Mouse (Mus musculus): Measurements from ENCODE around the gene Ero1lb. TPM values are rescaled to one million over a fixed set of nuclear protein-coding genes. Genes with fewer than 3 reads are reported as not detected.
"Not testable (repeated sequence)": the region's sequence is repeated elsewhere in the genome, so short reads cannot be mapped to it uniquely, and the experiment has no call there.

Ero1lb gene
- total RNA-seq, 1 experiment from 2014 or later, result 8.8 TPM

DNA sequence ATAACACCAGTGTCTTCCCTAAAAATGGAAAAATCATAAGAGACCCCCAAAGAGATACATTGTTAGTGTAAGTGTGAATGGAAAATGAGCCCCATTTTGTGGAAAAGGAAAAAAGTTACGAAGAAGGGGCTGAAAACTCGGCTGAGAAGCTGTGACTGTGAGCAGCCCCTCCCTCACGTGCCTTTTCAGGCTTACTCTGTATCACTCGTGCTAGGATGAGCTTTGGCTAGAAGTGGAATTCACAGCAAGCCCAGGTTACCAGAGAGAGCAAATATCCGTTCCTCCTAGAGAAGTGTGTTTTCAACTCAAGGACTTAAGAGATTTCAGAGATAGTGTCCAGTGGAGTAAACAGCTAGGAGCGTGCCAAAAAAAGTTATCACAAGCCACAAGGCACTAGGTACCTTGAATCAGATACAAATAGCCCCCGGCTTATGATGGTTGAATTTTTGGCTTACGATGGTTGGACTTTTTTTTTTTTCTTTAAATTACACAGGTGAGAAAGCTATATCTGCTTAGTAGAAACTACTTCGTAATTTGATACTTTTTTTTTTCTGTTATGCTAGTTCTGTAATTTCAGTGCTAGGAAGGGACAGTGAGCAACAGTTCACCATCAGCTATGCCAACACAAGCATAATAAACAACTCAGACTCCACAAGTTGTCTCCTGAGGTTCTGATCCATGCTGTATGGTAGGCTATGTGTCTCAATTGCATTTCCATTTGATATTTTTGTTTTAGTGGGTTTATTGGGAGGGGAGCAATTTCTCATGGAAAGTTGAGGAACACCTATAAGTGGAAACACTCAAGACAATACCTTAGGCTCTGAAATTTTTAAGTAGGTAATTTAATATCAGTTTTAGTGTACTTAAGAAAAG lies 3.2 kb downstream of the Ero1lb start:
- no peak for ATAC-seq (replicated peaks; ENCODE audit: low read depth, poor library complexity, severe bottlenecking)

DNA sequence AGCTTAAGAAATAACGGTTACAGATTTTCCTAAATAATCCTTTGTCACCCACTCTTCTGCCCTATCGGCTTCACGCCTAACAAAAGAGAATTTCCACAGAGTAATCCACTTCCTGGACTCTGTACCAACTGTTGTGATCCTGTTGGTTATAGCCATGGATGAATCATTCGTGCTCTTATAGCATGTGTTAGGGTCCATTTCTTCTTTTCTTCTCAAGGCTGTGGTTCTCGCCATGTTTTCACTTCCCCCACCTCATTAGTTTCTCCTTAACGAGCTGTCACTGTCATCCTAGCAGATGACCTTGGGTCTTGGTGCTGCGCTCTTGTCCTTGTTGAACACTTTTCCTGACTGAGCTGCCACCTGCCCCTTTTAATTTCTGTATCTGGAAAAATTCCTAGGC lies 4.1 kb downstream of the Ero1lb start:
- ATAC-seq (replicated peaks; ENCODE audit: low read depth, poor library complexity, severe bottlenecking), result peak; percentile 34

DNA sequence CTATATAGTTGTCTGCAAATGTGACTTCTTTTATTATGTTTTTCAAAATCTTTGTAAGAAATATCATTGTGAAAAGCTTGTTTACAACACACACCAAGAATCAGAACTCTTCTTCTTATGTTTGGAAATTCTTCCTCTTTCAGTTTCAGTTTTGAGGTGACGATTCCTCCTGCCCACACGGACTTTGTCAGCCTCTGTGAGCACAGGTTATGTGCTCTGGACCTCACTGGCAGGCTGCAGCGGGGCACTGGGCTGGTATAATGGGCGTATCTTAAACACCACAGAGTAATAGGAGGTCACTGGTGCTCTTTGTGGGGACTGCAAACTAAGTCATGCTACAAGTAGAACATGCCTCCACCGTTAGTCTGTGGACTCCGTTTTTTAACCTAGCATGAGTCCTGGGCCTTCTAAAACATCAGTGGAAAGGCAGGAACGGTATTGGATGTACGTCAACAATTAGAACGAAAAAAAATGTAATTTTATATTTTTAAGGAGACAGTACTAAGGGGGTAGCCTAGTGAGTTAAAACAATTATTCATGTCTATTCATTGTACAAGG lies 9.4 kb downstream of the Ero1lb start:
- ATAC-seq (replicated peaks; ENCODE audit: low read depth, poor library complexity, severe bottlenecking), result peak; percentile 94

DNA sequence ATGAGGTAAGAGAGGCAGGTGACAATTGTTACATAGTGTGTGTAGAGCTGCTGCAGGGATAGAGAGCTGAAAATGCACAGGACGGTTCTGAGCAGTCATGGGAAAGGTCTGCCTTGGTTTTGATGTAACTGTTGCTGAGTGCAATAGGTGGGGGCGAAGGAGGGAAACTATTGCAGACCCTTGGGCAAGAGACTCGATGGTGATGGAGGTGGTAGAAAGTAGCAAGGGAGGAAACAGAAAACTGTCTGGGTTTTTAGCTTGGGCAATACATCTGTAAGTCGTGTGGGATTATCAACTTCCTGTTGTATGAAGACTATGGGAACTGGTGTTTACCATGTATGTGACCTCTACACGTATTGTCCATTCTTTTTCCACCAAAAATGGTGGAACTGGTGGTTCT lies 12.5 kb downstream of the Ero1lb start:
- ATAC-seq (replicated peaks; ENCODE audit: low read depth, poor library complexity, severe bottlenecking), result 0 out of 2 replicates have a peak, but pooled peaks have one; percentile 7

DNA sequence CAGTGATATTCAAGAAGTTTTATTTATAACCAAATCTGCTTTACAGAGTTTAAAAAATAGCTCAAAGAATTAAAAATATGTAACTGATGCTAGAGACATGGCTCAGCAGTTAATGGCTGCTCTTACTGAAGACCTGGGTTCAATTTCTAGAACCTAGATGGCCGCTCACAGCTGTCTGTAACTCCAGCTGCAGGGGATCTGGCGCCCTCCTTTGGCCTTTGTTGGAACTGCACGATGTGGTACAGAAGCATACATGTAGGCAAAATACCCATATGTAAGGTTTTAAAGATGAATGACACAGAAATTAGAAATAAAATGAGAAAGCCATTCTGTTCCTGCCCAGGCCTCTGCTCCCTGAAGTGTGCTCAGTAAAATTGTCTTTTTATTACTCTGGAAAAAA lies 23.3 kb downstream of the Ero1lb start:
- peak; percentile 94 for ATAC-seq (replicated peaks; ENCODE audit: low read depth, poor library complexity, severe bottlenecking)

DNA sequence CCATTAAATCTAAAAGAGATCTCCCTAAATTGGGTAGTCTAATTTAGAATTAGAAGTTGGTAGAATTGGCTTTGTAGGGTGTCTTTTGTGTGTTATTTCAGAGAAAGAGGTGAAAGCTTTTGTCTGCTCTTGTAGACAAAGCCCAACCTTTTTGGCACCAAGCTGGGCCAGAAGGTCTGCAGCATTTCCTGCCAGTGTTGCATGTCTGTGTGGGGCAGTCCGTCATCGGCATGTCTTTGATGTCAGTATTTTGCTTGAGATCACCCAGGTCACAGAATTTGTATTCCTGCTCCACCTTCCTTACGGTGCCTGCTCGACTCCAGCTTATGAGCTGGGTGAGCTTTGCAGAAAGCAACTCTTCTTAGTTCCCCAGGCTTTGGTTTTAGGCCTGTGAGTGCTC lies 31.4 kb downstream of the Ero1lb start:
- not testable (repeated sequence) for ATAC-seq (replicated peaks; ENCODE audit: low read depth, poor library complexity, severe bottlenecking)

DNA sequence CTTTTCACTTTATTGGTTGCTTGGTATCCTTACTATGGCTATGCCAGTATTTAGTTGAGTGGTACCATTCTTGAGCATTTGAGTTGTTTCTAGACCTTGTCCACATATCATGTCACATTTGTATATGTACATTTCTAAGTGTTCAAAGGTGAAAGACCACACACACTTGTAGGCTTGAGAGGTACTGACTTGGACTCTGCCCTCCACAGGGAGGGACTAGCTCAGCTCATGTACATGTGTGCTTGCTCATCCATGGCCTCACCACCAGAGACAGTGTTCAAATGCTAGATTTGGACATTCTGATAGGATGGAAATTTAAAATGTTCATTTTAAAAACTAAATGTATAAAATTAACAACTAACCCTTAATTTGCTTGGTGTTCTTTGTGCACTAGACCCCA lies 44.5 kb downstream of the Ero1lb start:
- not testable (repeated sequence) for ATAC-seq (replicated peaks; ENCODE audit: low read depth, poor library complexity, severe bottlenecking)

DNA sequence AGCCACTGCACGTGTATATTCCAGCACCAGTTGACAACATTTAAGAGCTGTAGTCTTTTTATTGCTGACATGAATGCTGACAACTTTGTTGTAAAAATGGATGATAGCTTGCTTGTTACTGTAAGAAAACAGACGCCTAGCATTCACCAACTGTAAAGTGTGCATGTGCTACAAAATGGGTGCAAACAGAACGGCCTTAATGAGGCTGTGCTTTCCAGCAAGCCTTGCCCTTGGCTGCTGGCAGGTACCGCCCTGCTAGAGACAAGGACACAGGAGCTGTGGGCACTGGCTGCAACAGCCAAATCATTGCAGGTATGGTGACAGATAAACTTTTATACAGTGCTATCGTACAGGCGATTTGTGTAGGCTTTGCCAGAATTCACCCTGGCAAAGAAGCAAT lies 48.4 kb downstream of the Ero1lb start:
- ATAC-seq (replicated peaks; ENCODE audit: low read depth, poor library complexity, severe bottlenecking), result not testable (repeated sequence)

DNA sequence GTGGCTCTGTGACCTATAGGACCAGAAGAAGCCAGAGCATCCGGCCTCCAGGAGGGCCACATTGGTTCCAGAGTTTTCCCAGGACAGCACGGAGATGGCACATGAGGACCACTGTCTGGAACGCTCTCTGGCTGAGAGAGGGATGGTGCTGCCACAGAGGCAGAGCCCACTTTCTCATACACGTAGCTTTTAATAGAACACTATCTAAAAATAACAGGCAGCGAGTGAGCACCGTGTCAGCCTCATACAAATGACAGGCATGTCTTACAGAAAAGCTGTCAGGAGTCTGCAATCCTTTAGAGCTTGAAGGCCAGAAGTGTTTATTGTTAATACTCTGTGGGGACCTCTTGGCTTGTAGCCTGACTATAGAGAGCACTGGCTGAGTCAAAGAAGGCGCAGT lies 48.9 kb downstream of the Ero1lb start:
- ATAC-seq (replicated peaks; ENCODE audit: low read depth, poor library complexity, severe bottlenecking), result not testable (repeated sequence)

DNA sequence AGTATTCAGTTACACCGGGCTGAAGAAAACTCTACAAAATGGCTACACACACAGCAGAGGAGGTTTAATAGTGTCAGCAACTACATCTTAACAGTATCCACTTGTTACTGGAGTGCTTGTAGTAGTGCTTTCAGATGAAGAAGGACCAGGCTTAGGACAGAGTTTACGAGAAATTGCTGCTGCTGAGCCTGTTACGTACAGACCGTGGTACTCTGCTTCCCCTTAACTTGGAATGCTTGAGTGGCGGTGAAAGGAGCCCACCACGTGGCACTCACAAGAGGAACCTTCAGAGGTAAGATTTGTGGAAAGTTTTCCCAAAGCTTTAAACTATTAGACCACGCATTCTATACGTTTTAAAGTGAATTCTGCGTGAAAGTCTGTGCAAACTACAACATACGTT lies 49.3 kb downstream of the Ero1lb start:
- ATAC-seq (replicated peaks; ENCODE audit: low read depth, poor library complexity, severe bottlenecking), result not testable (repeated sequence)

DNA sequence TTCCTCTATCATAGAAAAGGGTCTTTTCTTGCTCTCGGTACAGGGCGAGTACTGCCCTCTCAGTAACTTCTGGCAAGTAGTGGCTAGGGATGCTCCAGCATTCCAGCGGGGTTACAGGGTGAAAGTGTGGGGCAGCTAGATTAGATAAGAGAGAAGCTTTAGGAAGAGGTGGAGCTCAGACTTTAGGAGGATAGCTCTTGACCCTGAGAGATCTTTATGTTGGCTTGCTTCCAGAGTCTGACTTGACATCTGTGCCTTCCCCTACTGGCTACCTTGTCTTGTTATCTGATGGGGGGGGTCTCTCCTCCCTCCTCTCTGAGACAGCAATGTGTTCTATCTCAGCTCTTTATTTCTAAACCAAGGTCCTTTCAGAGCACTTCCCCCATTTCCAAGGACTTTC lies 50.8 kb downstream of the Ero1lb start:
- ATAC-seq (replicated peaks; ENCODE audit: low read depth, poor library complexity, severe bottlenecking), result peak; percentile 63

DNA sequence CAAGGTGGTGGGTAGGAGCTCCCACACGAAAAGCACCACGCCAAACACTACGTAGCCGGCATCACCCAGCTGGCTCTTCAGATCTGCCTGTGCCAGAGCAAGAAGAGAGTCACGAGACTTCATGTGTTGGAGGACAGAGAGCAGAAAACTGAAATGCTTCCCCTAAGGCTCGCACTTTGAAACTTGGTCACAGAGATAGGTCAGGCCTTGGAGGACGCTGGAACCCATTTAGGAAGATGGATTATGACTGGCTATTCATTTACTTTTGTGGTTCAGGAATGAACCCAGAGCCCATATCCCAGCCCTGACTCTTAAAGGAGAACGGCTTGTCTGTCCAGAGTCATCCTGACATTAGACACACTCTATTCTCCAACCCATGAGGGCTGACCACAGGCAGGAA lies 54.1 kb downstream of the Ero1lb start:
- ATAC-seq (replicated peaks; ENCODE audit: low read depth, poor library complexity, severe bottlenecking), result not testable (repeated sequence)

DNA sequence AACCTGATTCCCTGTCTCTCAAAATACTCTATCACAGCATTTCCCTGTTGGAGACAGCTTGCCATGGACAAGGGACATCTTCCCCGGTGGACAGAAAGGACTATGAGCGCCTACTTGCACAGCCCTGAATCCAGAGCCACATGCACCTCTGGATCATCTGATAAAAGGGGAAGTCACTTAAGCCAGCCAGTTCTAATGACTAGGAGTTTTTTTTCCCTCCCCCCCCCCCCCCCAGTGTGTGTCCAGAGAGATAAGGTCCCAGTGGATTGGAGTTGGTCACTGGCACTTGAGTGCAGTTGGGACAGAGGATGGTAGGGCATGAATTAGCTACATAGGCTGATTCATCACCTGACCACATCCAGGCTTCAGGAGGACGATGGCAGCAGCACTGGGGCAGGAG lies 60.4 kb downstream of the Ero1lb start:
- peak; percentile 43 for ATAC-seq (replicated peaks; ENCODE audit: low read depth, poor library complexity, severe bottlenecking)

DNA sequence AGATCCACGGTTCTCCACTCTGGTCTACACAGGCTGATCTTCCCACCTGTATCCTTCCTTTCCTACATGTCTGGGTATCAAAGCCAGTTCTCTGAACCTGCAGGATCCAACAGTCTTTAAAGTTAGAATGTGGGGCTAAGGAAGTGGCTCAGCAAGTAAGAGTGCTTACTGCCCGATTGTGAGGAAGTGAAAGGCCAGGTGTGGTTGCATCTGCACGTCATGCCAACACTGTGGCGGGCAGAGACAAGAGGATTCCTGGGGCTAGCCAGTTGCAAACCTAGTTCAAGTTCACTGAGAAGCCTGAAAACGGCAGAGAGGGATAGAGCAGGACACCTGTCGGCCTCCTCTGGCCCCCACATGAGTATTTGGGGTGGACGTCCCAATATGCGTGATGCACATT lies 62.1 kb downstream of the Ero1lb start:
- ATAC-seq (replicated peaks; ENCODE audit: low read depth, poor library complexity, severe bottlenecking), result peak; percentile 50

DNA sequence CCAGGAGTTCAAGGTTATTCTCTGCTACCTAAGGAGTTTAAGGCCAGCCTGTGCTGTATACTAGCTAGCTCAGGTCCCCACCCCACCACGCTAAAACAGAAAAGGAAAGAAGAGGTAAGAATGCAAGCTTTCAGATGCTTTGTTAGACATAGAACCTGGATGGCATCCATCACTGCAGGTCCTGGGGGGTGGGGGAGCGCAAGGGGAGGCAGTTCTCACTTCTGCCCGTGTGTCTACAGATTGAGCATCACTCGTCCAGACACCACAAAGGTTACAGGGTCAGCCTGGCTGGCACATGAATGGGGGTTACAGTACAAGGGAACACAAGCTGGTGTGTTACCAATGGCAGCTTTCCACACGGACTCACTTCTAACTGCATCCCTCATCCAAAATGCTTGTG lies 62.5 kb downstream of the Ero1lb start:
- ATAC-seq (replicated peaks; ENCODE audit: low read depth, poor library complexity, severe bottlenecking), result not testable (repeated sequence)

DNA sequence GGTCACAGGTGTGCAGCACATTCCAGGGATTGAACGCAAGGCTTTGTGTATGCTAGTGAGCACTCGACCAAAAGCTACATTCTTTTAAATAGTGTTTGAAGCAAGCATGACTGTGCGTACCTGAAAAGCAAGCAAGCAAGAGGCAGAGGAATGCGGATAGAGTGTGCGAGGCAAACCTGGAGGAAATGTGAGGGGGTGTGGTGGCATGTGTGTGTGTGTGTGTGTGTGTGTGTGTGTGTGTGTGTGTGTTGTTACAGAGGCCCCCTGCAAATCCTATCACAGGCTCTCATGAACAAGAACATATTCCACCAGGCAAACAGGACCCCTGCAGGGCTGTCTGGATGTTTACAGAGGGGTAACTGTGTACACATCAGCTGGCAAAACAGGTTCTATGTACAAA lies 64.6 kb downstream of the Ero1lb start:
- ATAC-seq (replicated peaks; ENCODE audit: low read depth, poor library complexity, severe bottlenecking), result not testable (repeated sequence)

DNA sequence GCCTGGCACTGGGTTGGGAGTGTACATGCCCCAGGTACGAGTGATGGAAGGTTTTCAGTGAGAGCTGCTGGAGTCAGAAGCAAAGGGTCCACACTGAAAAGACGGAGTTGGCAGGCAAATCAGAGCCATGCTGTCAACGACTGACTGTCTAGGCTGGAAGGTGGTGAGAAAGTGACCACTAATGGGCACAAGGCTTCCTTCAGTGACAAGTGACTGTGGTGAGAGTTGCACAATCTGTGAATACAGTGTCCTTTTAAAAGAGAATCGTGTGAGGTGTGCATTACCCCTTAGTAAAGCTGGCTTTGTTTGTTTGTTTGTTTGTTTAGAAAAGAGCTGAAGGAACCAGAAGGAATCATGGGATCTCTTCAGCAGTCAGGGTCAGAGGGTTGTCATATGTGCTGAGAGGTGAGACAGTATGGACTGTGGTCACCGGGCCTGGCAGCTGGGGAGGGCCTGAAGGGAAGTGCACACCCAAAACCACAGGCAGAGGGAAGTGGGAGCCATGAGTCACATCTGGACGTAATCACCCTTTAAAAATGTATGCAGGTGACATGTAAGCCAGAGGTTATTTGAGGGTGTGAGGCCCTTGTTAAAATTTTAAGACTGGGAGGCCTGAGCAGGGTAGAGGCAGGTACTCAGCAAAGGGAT lies 69.4 kb downstream of the Ero1lb start:
- peak; percentile 97 for ATAC-seq (replicated peaks; ENCODE audit: low read depth, poor library complexity, severe bottlenecking)

DNA sequence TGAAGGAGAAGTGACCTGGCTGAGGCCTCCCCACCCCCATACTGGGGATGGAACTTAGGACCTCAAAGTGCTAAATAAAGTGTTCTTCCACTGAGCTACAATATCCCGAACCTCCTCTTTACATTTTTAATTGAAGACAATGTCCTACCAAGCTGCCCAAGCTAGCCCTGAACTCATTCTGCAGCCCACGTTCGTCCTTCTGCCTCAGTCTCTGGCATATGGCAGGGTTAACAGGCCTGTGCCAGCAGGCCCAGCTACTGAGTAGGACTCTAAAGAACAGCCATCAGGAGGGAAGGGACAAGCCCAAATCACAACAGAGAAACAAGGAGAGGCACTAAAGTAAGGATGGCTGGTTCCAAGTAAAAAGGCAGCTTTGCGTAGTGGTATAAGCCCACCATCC lies 77.1 kb downstream of the Ero1lb start:
- ATAC-seq (replicated peaks; ENCODE audit: low read depth, poor library complexity, severe bottlenecking), result not testable (repeated sequence)

DNA sequence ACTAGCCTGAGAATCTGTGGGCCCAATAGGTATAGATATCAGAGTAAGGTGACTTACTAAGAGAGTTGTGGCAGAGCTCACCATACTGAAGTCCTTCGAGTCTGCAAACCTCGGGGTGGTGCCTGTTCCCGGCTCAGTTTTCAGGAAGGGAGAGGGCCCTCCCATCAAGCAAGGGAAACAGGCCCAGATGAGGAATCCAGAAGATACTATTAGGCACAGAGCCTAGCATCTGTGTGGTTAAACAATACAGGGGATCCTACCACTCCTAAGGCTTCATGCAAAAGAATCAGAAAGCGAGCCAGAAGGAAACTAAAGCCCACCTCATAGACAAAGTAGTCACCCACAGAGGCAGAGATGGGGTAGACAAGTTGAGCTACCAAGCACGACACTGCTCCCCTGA lies 81.0 kb downstream of the Ero1lb start:
- not testable (repeated sequence) for ATAC-seq (replicated peaks; ENCODE audit: low read depth, poor library complexity, severe bottlenecking)

DNA sequence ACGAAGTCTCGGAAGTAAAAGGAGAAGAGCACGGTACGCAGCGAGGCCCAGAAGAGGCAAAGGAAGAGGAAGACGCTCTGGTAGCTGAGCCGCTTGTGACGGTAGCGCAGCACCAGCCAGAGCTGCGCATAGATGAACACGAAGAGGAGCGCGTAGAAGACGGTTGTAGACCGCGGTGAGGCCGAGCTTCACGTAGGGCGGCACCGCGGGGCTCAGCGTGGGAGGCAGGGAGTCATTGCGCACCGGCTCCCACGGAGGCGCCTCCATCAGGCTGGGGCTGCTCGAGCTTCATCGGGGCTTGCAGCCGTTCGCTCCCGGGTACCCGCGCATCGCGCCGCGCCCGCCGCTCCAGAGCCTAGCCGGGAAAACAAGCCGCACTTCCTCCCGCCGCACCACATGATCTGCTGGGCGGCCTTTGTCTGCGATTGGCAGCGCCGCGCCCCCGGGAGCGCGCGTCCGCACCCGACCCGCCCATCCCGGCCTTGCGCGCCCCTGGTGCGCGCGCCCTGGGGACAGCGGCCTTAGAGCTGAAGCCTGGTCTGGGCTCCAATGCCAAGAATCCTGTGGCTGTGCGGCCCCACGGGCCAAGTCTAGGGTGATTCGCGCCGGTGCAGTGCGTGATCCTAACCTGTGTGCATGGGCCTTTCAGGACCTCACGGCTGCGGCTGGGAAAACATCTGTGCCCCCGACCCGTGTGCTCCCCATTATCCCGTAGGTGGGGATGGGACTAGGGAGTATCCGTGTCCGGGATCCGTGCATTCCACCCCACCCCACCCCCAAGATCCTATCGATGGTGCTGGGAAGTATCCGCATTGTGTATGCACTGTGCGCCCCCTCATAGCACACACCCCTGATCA lies 84.6 kb downstream of the Ero1lb start:
- ATAC-seq (replicated peaks; ENCODE audit: low read depth, poor library complexity, severe bottlenecking), result peak; percentile 76
